Mouse (Mus musculus): ENCODE measurements at regions not wholly inside any gene's neighbourhood (a gene's known extent, or its start where the extent isn't known, plus 50 kb on each side); places are given as distances from the start of the nearest gene placed in this dataset.

GRCm38 (mm10) chr13:11490766-11491165 lies 616.0 kb downstream of the Ryr2 start:
- no peaks in the 10 kb centered on the region for H3K4me1 ChIP-seq (ENCODE audit: control insufficient read depth, insufficient read depth, low read length)
- H3K4me2 ChIP-seq (replicated peaks; ENCODE audit: low read depth, low read length): no peak overlapping the region
- no peaks in the 10 kb centered on the region for H3K27me3 ChIP-seq (ENCODE audit: control insufficient read depth, insufficient read depth, low read length)
- WGBS: 85% methylated on average over 3 of the region's 3 CpGs
- no peak for ATAC-seq (ENCODE audit: insufficient number of reproducible peaks, insufficient read depth, low FRiP score, low read depth)
- no peak overlapping the region for H3K9ac ChIP-seq (replicated peaks; ENCODE audit: low read depth, low read length)
- no peaks in the 10 kb centered on the region for H3K36me3 ChIP-seq (ENCODE audit: control insufficient read depth, insufficient read depth, low read length)
- H3K27ac ChIP-seq (ENCODE audit: low read length): no peak overlapping the region
- no peaks in the 10 kb centered on the region for H3K9me3 ChIP-seq (ENCODE audit: control insufficient read depth, low read depth, low read length)
- no peak overlapping the region for H3K4me3 ChIP-seq (ENCODE audit: low read depth, low read length)

GRCm38 (mm10) chr13:11483142-11483541 lies 623.6 kb downstream of the Ryr2 start:
- no peak overlapping the region for H3K27ac ChIP-seq (ENCODE audit: low read length)
- no peak overlapping the region for H3K4me3 ChIP-seq (ENCODE audit: low read depth, low read length)
- H3K4me1 ChIP-seq (ENCODE audit: control insufficient read depth, insufficient read depth, low read length): no peaks in the 10 kb centered on the region
- no peaks in the 10 kb centered on the region for H3K27me3 ChIP-seq (ENCODE audit: control insufficient read depth, insufficient read depth, low read length)
- no peak overlapping the region for H3K4me2 ChIP-seq (replicated peaks; ENCODE audit: low read depth, low read length)
- H3K9ac ChIP-seq (replicated peaks; ENCODE audit: low read depth, low read length): no peak overlapping the region
- 59% methylated on average over 1 of the region's 1 CpGs for WGBS
- ATAC-seq (ENCODE audit: insufficient number of reproducible peaks, insufficient read depth, low FRiP score, low read depth): no peak
- no peaks in the 10 kb centered on the region for H3K9me3 ChIP-seq (ENCODE audit: control insufficient read depth, low read depth, low read length)
- no peaks in the 10 kb centered on the region for H3K36me3 ChIP-seq (ENCODE audit: control insufficient read depth, insufficient read depth, low read length)

GRCm38 (mm10) chr13:11482701-11483100 lies 624.0 kb downstream of the Ryr2 start:
- WGBS: 38% methylated on average over 3 of the region's 3 CpGs
- H3K9me3 ChIP-seq (ENCODE audit: control insufficient read depth, low read depth, low read length): no peaks in the 10 kb centered on the region
- H3K4me2 ChIP-seq (replicated peaks; ENCODE audit: low read depth, low read length): no peak overlapping the region
- H3K27me3 ChIP-seq (ENCODE audit: control insufficient read depth, insufficient read depth, low read length): no peaks in the 10 kb centered on the region
- H3K4me1 ChIP-seq (ENCODE audit: control insufficient read depth, insufficient read depth, low read length): no peaks in the 10 kb centered on the region
- ATAC-seq (ENCODE audit: insufficient number of reproducible peaks, insufficient read depth, low FRiP score, low read depth): no peak
- H3K36me3 ChIP-seq (ENCODE audit: control insufficient read depth, insufficient read depth, low read length): no peaks in the 10 kb centered on the region
- H3K4me3 ChIP-seq (ENCODE audit: low read depth, low read length): no peak overlapping the region
- no peak overlapping the region for H3K9ac ChIP-seq (replicated peaks; ENCODE audit: low read depth, low read length)
- H3K27ac ChIP-seq (ENCODE audit: low read length): no peak overlapping the region

GRCm38 (mm10) chr13:11460251-11460650 lies 646.5 kb downstream of the Ryr2 start:
- no peaks in the 10 kb centered on the region for H3K27me3 ChIP-seq (ENCODE audit: control insufficient read depth, insufficient read depth, low read length)
- no peak overlapping the region for H3K27ac ChIP-seq (ENCODE audit: low read length)
- H3K9ac ChIP-seq (replicated peaks; ENCODE audit: low read depth, low read length): no peak overlapping the region
- H3K9me3 ChIP-seq (ENCODE audit: control insufficient read depth, low read depth, low read length): no peaks in the 10 kb centered on the region
- no peak for ATAC-seq (ENCODE audit: insufficient number of reproducible peaks, insufficient read depth, low FRiP score, low read depth)
- H3K36me3 ChIP-seq (ENCODE audit: control insufficient read depth, insufficient read depth, low read length): no peaks in the 10 kb centered on the region
- no peak overlapping the region for H3K4me2 ChIP-seq (replicated peaks; ENCODE audit: low read depth, low read length)
- 93% methylated on average over 2 of the region's 2 CpGs for WGBS
- H3K4me1 ChIP-seq (ENCODE audit: control insufficient read depth, insufficient read depth, low read length): no peaks in the 10 kb centered on the region
- H3K4me3 ChIP-seq (ENCODE audit: low read depth, low read length): no peak overlapping the region

- Histone ChIP-seq H3K9ac (replicated peaks; ENCODE audit: low read depth, low read length) (no peak overlapping the region), H3K36me3 (ENCODE audit: control insufficient read depth, insufficient read depth, low read length) (no peaks in the 10 kb centered on the region), H3K27ac (ENCODE audit: low read length) (no peak overlapping the region), H3K4me3 (ENCODE audit: low read depth, low read length) (no peak overlapping the region), H3K9me3 (ENCODE audit: control insufficient read depth, low read depth, low read length) (no peaks in the 10 kb centered on the region), H3K4me1 (ENCODE audit: control insufficient read depth, insufficient read depth, low read length) (no peaks in the 10 kb centered on the region), H3K4me2 (replicated peaks; ENCODE audit: low read depth, low read length) (no peak overlapping the region), H3K27me3 (ENCODE audit: control insufficient read depth, insufficient read depth, low read length) (no peaks in the 10 kb centered on the region)
- WGBS: 75% methylated on average over 3 of the region's 3 CpGs
- no peak for ATAC-seq (ENCODE audit: insufficient number of reproducible peaks, insufficient read depth, low FRiP score, low read depth)
These were observed 651.6 kb downstream of the Ryr2 start for GRCm38 (mm10) chr13:11455113-11455512.

- no peak overlapping the region for H3K4me3 ChIP-seq (ENCODE audit: low read depth, low read length)
- no peak overlapping the region for H3K4me2 ChIP-seq (replicated peaks; ENCODE audit: low read depth, low read length)
- H3K27ac ChIP-seq (ENCODE audit: low read length): no peak overlapping the region
- H3K4me1 ChIP-seq (ENCODE audit: control insufficient read depth, insufficient read depth, low read length): no peaks in the 10 kb centered on the region
- no peaks in the 10 kb centered on the region for H3K27me3 ChIP-seq (ENCODE audit: control insufficient read depth, insufficient read depth, low read length)
- no peaks in the 10 kb centered on the region for H3K9me3 ChIP-seq (ENCODE audit: control insufficient read depth, low read depth, low read length)
- WGBS: 51% methylated on average over 2 of the region's 2 CpGs
- no peak for ATAC-seq (ENCODE audit: insufficient number of reproducible peaks, insufficient read depth, low FRiP score, low read depth)
- no peak overlapping the region for H3K9ac ChIP-seq (replicated peaks; ENCODE audit: low read depth, low read length)
- no peaks in the 10 kb centered on the region for H3K36me3 ChIP-seq (ENCODE audit: control insufficient read depth, insufficient read depth, low read length)
These were observed 654.3 kb downstream of the Ryr2 start for GRCm38 (mm10) chr13:11452448-11452847.

- Histone ChIP-seq H3K27me3 (ENCODE audit: control insufficient read depth, insufficient read depth, low read length) (no peaks in the 10 kb centered on the region), H3K4me2 (replicated peaks; ENCODE audit: low read depth, low read length) (no peak overlapping the region), H3K9ac (replicated peaks; ENCODE audit: low read depth, low read length) (no peak overlapping the region), H3K4me3 (ENCODE audit: low read depth, low read length) (no peak overlapping the region), H3K9me3 (ENCODE audit: control insufficient read depth, low read depth, low read length) (no peaks in the 10 kb centered on the region), H3K4me1 (ENCODE audit: control insufficient read depth, insufficient read depth, low read length) (no peaks in the 10 kb centered on the region), H3K36me3 (ENCODE audit: control insufficient read depth, insufficient read depth, low read length) (no peaks in the 10 kb centered on the region), H3K27ac (ENCODE audit: low read length) (peak overlapping the region; percentile 13; the same call in 1 of the 2 replicates)
- ATAC-seq (ENCODE audit: insufficient number of reproducible peaks, insufficient read depth, low FRiP score, low read depth): no peak
- 39% methylated on average over 7 of the region's 7 CpGs for WGBS
These were observed 674.0 kb downstream of the Ryr2 start for GRCm38 (mm10) chr13:11432465-11433339.

- H3K36me3 ChIP-seq (ENCODE audit: control insufficient read depth, insufficient read depth, low read length): no peaks in the 10 kb centered on the region
- H3K27me3 ChIP-seq (ENCODE audit: control insufficient read depth, insufficient read depth, low read length): no peaks in the 10 kb centered on the region
- peaks cover 4% of the 10 kb centered on the region; the same call in 1 of the 2 replicates for H3K9me3 ChIP-seq (ENCODE audit: control insufficient read depth, low read depth, low read length)
- ATAC-seq (ENCODE audit: insufficient number of reproducible peaks, insufficient read depth, low FRiP score, low read depth): no peak
- no peaks in the 10 kb centered on the region for H3K4me1 ChIP-seq (ENCODE audit: control insufficient read depth, insufficient read depth, low read length)
- no peak overlapping the region for H3K4me2 ChIP-seq (replicated peaks; ENCODE audit: low read depth, low read length)
- no peak overlapping the region for H3K9ac ChIP-seq (replicated peaks; ENCODE audit: low read depth, low read length)
- no peak overlapping the region for H3K27ac ChIP-seq (ENCODE audit: low read length)
- no peak overlapping the region for H3K4me3 ChIP-seq (ENCODE audit: low read depth, low read length)
These were observed 679.9 kb downstream of the Ryr2 start for GRCm38 (mm10) chr13:11426820-11427219.

GRCm38 (mm10) chr13:11392027-11392426 lies 714.7 kb downstream of the Ryr2 start:
- WGBS: 64% methylated on average over 2 of the region's 2 CpGs
- Histone ChIP-seq H3K4me2 (replicated peaks; ENCODE audit: low read depth, low read length) (no peak overlapping the region), H3K9me3 (ENCODE audit: control insufficient read depth, low read depth, low read length) (no peaks in the 10 kb centered on the region), H3K27me3 (ENCODE audit: control insufficient read depth, insufficient read depth, low read length) (no peaks in the 10 kb centered on the region), H3K4me3 (ENCODE audit: low read depth, low read length) (no peak overlapping the region), H3K4me1 (ENCODE audit: control insufficient read depth, insufficient read depth, low read length) (no peaks in the 10 kb centered on the region), H3K9ac (replicated peaks; ENCODE audit: low read depth, low read length) (no peak overlapping the region), H3K36me3 (ENCODE audit: control insufficient read depth, insufficient read depth, low read length) (no peaks in the 10 kb centered on the region), H3K27ac (ENCODE audit: low read length) (no peak overlapping the region)
- ATAC-seq (ENCODE audit: insufficient number of reproducible peaks, insufficient read depth, low FRiP score, low read depth): no peak

Data from stomach, embryonic 14.5 days (tissue).